Mouse (Mus musculus): Measurements from ENCODE around the gene Apip. TPM values are rescaled to one million over a fixed set of nuclear protein-coding genes. Genes with fewer than 3 reads are reported as not detected.

Gene Apip
- total RNA-seq, 2 experiments from 2014 or later = 18.8 to 25.9 TPM

DNA sequence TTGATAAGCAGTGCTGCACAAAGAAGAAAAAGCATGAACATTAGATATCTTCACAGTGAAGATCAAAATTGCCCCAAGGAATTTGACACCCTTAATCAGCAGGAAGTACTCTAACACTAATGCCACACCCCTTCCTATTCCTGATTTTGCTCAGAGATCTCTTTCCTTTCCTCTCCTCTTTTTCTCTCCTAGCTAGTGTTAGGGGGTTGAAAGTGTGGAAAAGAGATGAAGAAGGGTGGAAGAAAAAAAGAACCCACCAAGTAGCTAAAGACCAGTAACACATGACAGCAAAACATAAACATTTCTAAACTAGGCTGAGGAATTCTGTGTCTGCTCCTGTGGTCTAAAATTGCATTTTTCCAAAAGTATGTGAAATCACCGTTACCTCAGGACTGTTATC lies 4.9 kb upstream of the Apip start:
- no peak for TF ChIP-seq CTCF (IDR thresholded peaks at IDR 0.05)
- no peak overlapping the region for H3K27ac ChIP-seq
- no peak overlapping the region for H3K4me3 ChIP-seq
- no peak for DNase-seq (ENCODE audit: extremely low spot score in 1 of 2, low spot score in 2 of 2)
- intact Hi-C loops (cut with DNase I) = no loop called here

DNA sequence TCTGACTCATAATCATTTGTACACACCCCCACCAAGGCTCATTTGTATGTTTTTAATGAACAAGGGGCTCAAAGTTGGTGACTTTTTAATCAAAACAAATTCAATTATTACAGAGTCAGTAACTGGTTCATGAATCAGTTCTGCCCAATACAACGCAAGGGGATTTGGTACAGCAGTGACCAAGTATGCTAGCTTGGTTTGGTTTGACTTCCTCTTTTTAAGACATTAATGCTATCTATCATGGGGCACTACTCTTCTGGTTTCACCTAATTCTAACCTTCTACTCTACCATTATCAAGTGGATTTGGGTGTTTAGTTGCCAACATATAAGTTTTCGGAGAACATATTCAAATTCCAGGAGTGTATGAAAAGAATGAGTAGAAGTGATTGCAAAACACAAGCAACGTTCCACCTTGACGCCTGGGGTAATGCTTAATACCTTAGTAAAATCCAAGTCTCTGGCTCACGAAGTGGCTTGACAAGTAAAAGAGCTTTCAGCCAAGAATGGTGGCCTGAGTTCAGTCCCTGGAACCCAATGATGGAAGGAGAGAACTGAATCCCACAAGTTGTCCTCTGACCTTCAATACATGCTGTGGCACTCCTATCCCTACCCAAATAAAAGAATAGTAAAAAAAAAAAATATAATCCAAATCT lies 3.6 kb upstream of the Apip start:
- Histone ChIP-seq H3K27ac (no peak overlapping the region), H3K4me3 (no peak overlapping the region)
- intact Hi-C loops (cut with DNase I) = loop anchor here (10.0 kb wide), 1 partner anchor 475 kb away; no protein-coding TSS in a partner anchor

DNA sequence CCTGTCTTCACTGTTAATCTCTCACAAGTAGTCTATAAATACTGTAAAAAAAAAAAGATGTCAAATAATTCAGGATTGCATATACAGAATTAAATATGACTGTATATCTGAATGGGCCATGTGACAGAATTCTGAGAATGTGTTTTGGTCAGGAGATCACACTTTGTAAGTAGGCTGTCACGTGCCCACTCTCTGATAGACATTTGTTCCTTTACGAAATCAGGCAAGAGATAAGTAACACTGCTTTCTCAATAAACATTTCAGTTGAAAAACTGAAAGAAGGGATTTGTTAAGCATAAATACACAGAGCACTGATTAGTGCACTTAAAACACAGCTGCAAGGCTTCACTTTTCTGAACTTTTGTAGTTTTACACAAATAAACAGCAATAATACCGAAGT lies 2.9 kb upstream of the Apip start:
- Histone ChIP-seq H3K4me3 (no peak overlapping the region), H3K27ac (no peak overlapping the region)
- intact Hi-C loops (cut with DNase I) = loop anchor here (10.0 kb wide), 1 partner anchor 476 kb away; no protein-coding TSS in a partner anchor
- DNase-seq (ENCODE audit: extremely low spot score in 1 of 2, low spot score in 2 of 2) = no peak
- TF ChIP-seq CTCF (IDR thresholded peaks at IDR 0.05) = no peak

More for the DNA sequence above, 3.6 kb upstream of the Apip start:
- no peak for DNase-seq (ENCODE audit: extremely low spot score in 1 of 2, low spot score in 2 of 2)
- no peak for TF ChIP-seq CTCF (IDR thresholded peaks at IDR 0.05)

DNA sequence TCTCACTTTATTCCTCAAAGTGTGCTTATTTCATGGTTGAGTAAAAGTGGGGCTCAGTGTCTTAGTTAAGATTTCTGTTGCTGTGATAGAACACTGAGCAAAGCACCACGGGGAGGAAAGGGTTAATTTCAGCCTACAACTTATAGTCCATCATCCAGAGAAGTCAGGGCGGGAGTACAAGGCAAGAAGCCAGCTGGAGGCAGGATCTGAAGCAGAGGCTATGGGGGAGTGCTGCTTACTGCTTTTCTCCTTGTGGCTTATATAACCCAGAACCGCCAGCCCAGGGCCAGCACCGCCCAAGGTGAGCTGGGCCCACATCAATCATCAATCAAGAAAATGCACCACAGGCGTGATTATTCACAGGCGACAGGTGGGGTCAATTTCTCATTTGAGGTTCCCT lies 7.6 kb downstream of the Apip start:
- no peak overlapping the region for H3K4me3 ChIP-seq
- no peak for TF ChIP-seq CTCF (IDR thresholded peaks at IDR 0.05)
- no peak overlapping the region for H3K27ac ChIP-seq
- intact Hi-C loops (cut with DNase I) = loop anchor here (5.0 kb wide), 1 partner anchor 279 kb away; no protein-coding TSS in a partner anchor
- no peak for DNase-seq (ENCODE audit: extremely low spot score in 1 of 2, low spot score in 2 of 2)

DNA sequence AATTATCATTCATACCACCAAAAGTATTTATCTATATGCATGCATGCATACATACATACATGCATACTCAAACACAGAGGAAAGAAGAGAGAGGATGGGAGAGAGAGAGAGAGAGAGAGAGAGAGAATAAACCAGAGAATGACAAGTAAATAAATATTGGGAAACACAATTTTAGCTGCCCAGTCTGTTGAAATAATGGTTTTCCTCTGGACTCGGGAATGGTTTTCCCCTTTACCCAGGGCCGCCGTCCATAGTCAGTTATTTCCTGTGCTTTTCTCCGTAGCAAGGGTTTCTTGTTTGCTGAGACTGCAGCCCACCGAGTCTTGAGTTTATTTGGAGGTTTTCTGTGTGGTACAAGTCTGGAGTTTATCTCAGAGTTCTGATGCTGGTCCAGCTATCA lies 8.2 kb downstream of the Apip start:
- intact Hi-C loops (cut with DNase I) = loop anchor here (5.0 kb wide), 1 partner anchor 279 kb away; no protein-coding TSS in a partner anchor
- no peak for TF ChIP-seq CTCF (IDR thresholded peaks at IDR 0.05)
- H3K27ac ChIP-seq = no peak overlapping the region

DNA sequence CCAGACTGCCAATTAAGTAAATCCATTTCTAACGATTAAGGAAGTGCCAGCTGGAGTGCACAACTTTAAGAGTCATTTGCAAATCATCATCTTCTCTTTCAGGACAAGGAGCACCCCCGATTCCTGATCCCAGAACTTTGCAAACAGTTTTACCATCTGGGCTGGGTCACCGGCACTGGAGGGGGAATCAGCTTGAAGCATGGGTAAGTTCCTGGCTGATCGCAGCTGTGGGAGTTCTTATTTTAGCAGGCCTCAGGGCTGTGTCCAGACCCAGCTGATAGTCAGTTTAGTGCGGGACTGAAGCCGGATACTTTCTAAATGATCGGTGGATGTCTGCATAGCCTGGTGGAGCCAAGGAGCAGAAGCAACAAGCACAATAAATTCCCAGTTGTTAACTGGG lies 9.4 kb downstream of the Apip start:
- Histone ChIP-seq H3K27ac (no peak overlapping the region), H3K4me3 (no peak overlapping the region)
- intact Hi-C loops (cut with DNase I) = loop anchor here (5.0 kb wide), 1 partner anchor 281 kb away; no protein-coding TSS in a partner anchor
- no peak for TF ChIP-seq CTCF (IDR thresholded peaks at IDR 0.05)
- no peak for DNase-seq (ENCODE audit: extremely low spot score in 1 of 2, low spot score in 2 of 2)

More for the DNA sequence above, 8.2 kb downstream of the Apip start:
- no peak for DNase-seq (ENCODE audit: extremely low spot score in 1 of 2, low spot score in 2 of 2)
- no peak overlapping the region for H3K4me3 ChIP-seq

DNA sequence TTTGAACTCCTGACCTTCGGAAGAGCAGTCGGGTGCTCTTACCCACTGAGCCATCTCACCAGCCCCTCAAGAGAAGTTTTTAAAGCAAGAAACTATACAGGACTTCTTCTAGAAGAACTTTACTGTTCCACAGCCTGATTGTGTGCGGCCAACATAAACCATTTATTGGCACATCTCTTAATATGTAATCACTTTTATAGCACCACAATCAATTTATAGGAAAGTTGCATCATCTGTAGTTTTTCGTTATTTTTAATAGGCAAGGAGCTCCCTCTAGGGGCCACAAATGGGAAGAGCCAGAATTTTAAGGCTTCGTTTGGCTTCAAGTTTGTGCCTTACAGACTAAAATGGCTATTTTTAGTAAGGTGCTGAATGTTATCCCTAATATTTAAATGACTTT lies 11.0 kb downstream of the Apip start:
- no peak overlapping the region for H3K4me3 ChIP-seq
- peak; percentile 84 for TF ChIP-seq CTCF (IDR thresholded peaks at IDR 0.05)
- H3K27ac ChIP-seq = no peak overlapping the region
- DNase-seq (ENCODE audit: extremely low spot score in 1 of 2, low spot score in 2 of 2) = peak in 1 of 2 experiments; percentile 22
- intact Hi-C loops (cut with DNase I) = loop anchor here (5.0 kb wide), 1 partner anchor 282 kb away; no protein-coding TSS in a partner anchor

DNA sequence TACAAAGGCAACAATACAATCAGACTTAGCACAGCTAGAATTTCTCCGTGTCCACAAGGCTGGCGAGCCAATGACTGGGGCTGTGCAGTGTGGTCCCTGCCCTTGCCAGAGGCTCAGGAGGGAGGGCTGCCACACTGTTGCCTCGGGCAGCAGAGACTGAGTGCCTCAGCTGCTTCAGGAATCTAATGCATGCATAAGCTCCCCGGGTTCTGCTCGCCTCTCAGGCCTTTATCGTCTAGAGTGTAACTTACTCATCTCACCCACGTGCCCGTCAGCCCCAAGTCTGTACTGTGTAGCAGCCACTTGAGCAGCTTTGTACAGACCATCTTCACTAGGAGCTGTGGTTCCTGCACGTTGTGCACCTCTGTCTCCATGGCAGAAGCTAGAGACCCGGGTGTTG lies 12.2 kb downstream of the Apip start:
- DNase-seq (ENCODE audit: extremely low spot score in 1 of 2, low spot score in 2 of 2) = no peak
- TF ChIP-seq CTCF (IDR thresholded peaks at IDR 0.05) = no peak
- H3K27ac ChIP-seq = no peak overlapping the region
- no peak overlapping the region for H3K4me3 ChIP-seq
- intact Hi-C loops (cut with DNase I) = loop anchor here (1.0 to 5.0 kb wide), 2 partner anchors 262 to 337 kb away; no protein-coding TSS in a partner anchor

DNA sequence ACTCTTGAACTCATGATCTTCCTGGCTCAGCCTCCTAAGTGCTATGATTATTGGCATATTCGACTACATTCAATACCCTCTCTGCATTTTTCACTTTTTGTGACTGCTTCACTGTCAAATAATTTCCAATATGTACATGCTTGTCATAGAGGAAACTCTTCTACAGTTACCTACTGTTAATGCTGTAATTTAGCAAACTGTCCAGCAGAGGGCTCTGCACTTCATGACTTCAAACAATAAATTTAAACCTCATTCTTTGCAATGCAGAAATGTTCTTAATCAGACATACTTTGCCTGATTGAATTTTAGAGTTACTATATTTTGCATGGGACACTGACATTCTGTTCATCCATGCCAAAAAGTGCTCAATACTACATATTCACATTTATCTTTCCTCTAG lies 13.0 kb downstream of the Apip start:
- Histone ChIP-seq H3K27ac (no peak overlapping the region), H3K4me3 (no peak overlapping the region)
- DNase-seq (ENCODE audit: extremely low spot score in 1 of 2, low spot score in 2 of 2) = no peak
- intact Hi-C loops (cut with DNase I) = loop anchor here (1.0 to 5.0 kb wide), 2 partner anchors 261 to 336 kb away; no protein-coding TSS in a partner anchor
- TF ChIP-seq CTCF (IDR thresholded peaks at IDR 0.05) = peak; percentile 79

DNA sequence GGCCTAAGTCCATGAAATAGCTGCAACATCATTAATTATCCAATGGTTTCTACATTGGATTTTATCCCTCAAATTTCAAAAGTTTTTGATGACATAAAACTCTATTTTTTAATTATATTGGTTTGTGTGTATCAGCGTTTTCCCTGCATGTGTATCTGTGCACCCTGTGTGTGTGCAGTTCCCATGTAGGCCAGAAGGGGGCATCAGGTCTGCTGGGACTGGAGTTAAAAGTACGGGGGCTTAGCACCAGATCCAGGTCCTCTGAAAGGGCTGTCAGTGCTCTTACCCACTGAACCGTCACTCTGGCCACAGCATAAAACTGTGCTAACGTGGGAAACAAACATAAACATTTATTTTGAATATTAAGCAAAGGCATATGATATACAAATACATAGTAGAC lies 14.6 kb downstream of the Apip start:
- peak; percentile 35 for TF ChIP-seq CTCF (IDR thresholded peaks at IDR 0.05)
- no peak overlapping the region for H3K27ac ChIP-seq
- no peak for DNase-seq (ENCODE audit: extremely low spot score in 1 of 2, low spot score in 2 of 2)
- H3K4me3 ChIP-seq = no peak overlapping the region
- intact Hi-C loops (cut with DNase I) = loop anchor here (5.0 kb wide), 1 partner anchor 334 kb away; no protein-coding TSS in a partner anchor

DNA sequence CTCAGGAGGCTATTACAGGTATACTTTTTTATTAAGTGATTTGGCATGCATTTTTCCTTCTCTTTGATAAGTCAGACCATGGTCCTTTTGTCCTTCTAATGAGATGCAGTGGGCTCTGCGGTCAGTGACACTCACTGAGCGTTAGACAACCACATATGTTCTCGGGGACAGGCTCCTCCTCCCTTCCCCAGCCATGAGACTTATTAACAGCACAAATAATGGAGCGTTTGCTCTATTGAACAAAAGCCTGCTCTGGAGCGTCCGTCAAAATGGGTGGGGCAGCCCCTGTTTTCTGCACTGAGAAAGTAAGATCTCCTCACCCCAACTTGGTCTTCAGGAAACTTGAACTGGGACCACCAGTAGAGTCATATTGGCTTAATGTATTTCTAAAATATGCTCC lies 16.0 kb downstream of the Apip start:
- intact Hi-C loops (cut with DNase I) = loop anchor here (5.0 kb wide), 1 partner anchor 333 kb away; no protein-coding TSS in a partner anchor
- DNase-seq (ENCODE audit: extremely low spot score in 1 of 2, low spot score in 2 of 2) = no peak
- no peak for TF ChIP-seq CTCF (IDR thresholded peaks at IDR 0.05)
- Histone ChIP-seq H3K27ac (no peak overlapping the region), H3K4me3 (no peak overlapping the region)

DNA sequence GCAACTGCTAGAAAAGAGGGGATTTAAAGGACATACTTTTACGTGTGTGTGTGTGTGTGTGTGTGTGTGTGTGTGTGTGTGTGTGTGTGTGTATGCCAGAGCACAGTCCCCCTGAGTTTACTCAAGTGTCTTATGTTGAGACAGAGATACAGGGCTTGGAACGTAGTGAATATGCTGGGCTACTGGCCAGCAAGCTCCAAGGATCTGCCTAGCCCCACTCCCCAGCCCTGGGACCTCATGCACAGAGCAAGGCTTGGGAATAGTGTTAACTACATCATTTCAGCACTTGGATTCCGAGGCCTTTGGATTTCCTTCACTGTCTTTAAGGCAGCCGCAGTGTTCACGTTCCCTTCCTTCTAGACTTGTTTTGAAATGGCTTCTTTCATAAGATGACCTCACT lies 29.1 kb downstream of the Apip start:
- Histone ChIP-seq H3K27ac (no peak overlapping the region), H3K4me3 (no peak overlapping the region)
- no peak for DNase-seq (ENCODE audit: extremely low spot score in 1 of 2, low spot score in 2 of 2)
- intact Hi-C loops (cut with DNase I) = no loop called here
- TF ChIP-seq CTCF (IDR thresholded peaks at IDR 0.05) = no peak

DNA sequence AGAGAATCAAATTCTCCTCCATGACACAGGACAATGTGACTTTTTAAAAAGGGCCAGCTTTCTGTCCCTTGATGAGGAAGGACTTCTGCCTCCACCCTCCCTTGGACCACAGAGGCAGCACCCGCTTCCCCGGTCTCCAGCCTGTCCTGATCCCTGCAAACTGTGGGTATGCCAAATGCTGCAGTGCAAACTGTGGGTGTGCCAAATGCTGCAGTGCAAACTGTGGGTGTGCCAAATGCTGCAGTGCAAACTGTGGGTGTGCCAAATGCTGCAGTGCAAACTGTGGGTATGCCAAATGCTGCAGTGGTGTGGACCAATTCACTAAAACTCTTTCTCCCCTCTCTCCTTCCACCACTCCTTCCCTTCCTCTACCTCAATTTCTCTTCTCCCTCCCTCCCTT lies 32.7 kb downstream of the Apip start:
- no peak for DNase-seq (ENCODE audit: extremely low spot score in 1 of 2, low spot score in 2 of 2)
- intact Hi-C loops (cut with DNase I) = no loop called here
- H3K27ac ChIP-seq = no peak overlapping the region
- no peak for TF ChIP-seq CTCF (IDR thresholded peaks at IDR 0.05)
- no peak overlapping the region for H3K4me3 ChIP-seq

Measured in left cerebral cortex, adult 2 months (tissue).